Mouse (Mus musculus) stomach, postnatal 0 days (tissue): ENCODE data around the gene Rsu1. TPM values are rescaled to one million over a fixed set of nuclear protein-coding genes. Genes with fewer than 3 reads are reported as not detected.
A peak's percentile ranks its signal among the peaks of the same experiment; 100 is the strongest.

Experiments
- ATAC-seq: fragments of 200-750 bp; cut with Nextera tagmentation; 2 replicates; pipeline ENCODE4 v1.8.0; 2017; ENCODE audit not compliant: low FRiP score, low TSS enrichment
- DNase-seq: peaks from one replicate; pipeline ENCODE4 v3.0.0-alpha.2; 2016; ENCODE audit warnings: low spot score
- H3K27ac ChIP-seq: fragments of 300-500 bp; sonication (generic); replicated peaks from 2 replicates; pipeline ENCODE4 v1.5.1; 2014; ENCODE audit warnings: mild to moderate bottlenecking, control low read depth
- H3K27me3 ChIP-seq: fragments of 300-500 bp; sonication (generic); 2 replicates; pipeline ENCODE4 v1.6.1; 2014; ENCODE audit warnings: low read length; ENCODE audit not compliant: control insufficient read depth, insufficient read depth
- H3K36me3 ChIP-seq: fragments of 300-500 bp; sonication (generic); 2 replicates; pipeline ENCODE4 v1.6.1; 2014; ENCODE audit warnings: low read length, mixed read lengths; ENCODE audit not compliant: control insufficient read depth, insufficient read depth
- H3K4me1 ChIP-seq: fragments of 300-500 bp; sonication (generic); replicated peaks from 2 replicates; pipeline ENCODE4 v1.6.1; 2014; ENCODE audit warnings: antibody characterized with exemption; ENCODE audit not compliant: control insufficient read depth, insufficient read depth
- H3K4me2 ChIP-seq: fragments of 300-500 bp; sonication (generic); replicated peaks from 2 replicates; pipeline ENCODE4 v1.6.1; 2014; ENCODE audit warnings: low read depth, mild to moderate bottlenecking, control low read depth, moderate library complexity
- H3K4me3 ChIP-seq: fragments of 300-500 bp; sonication (generic); 2 replicates; pipeline ENCODE4 v1.5.1; 2014; ENCODE audit warnings: low read depth, low read length, control low read depth
- H3K9ac ChIP-seq: fragments of 300-500 bp; sonication (generic); 2 replicates; pipeline ENCODE4 v1.6.1; 2014; ENCODE audit warnings: mild to moderate bottlenecking, low read length, control low read depth, mixed read lengths
- H3K9me3 ChIP-seq: fragments of 300-500 bp; sonication (generic); 2 replicates; pipeline ENCODE4 v1.6.1; 2016; ENCODE audit warnings: low read length; ENCODE audit not compliant: control insufficient read depth
- CTCF ChIP-seq: IDR thresholded peaks from 2 replicates; pipeline ENCODE4 v1.5.1; 2016; ENCODE audit warnings: antibody characterized with exemption, low read depth, mild to moderate bottlenecking, moderate library complexity
- EP300 ChIP-seq: optimal IDR thresholded peaks from 2 replicates; pipeline ENCODE3; 2016; ENCODE audit warnings: antibody characterized with exemption
- WGBS: fragments of 180-500 bp; shearing (Covaris S2); extraction: QIAGEN DNeasy Blood & Tissue Kit; methylation state at CpG from one replicate; pipeline ENCODE4 v1.1.7; 2014; 5-methylcytosine and 5-hydroxymethylcytosine counted together
- polyA plus RNA-seq: library from polyadenylated mRNA; unstranded; fragments of >200 nt; fragmentation: Nextera tagmentation; extraction: Ambion mirVana; gene quantifications from 2 replicates; pipeline ENCODE4 v1.2.1, GENCODE M21; 2015

The Rsu1 gene
- polyA plus RNA-seq, 1 experiment from 2014 or later, result 125 TPM

DNA sequence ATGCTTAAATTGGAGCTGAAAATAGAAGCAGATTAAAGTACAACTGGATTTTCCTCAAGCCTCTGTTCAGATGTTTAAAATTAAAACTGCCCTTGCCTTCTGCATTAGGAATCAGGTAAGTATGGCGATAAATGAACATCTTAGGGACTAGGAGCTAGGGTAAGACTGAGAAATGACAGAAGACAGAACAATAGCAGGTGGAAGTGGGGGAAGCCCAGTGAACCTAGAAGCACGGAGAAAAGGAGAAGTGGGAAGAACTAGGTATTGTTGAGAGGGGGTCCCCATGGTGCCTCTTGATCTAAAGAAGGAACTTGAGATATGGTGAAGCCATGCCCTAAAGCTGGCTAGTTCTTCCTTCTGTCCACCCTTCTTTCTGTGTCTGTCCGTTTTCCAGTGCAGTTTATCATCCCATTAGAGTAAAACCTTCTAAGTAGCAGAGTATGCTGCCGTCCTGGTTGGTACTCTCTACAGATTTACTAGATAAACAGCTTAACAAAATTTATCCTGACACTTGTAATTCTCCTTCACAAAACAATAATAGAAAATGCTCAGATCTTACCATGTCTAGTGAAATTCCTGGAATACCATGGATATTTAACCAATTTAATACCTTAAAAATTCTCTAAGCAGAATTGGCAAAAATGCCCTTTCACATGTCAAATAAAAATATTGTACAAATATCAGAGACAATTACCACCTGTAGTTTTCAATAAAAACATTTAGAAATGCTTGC is 101.9 kb downstream of the Rsu1 start:
- Histone ChIP-seq H3K4me3 (no peak overlapping the region), H3K36me3 (no peaks in the 10 kb centered on the region), H3K4me1 (no peaks in the 10 kb centered on the region), H3K9me3 (no peaks in the 10 kb centered on the region), H3K27ac (no peak overlapping the region), H3K4me2 (no peak overlapping the region), H3K9ac (no peak overlapping the region), H3K27me3 (no peaks in the 10 kb centered on the region)
- no peak for ATAC-seq
- 76% methylated on average over 4 of the region's 4 CpGs for WGBS
- no peak for TF ChIP-seq EP300
- no peak for TF ChIP-seq CTCF
- DNase-seq, result no peak

DNA sequence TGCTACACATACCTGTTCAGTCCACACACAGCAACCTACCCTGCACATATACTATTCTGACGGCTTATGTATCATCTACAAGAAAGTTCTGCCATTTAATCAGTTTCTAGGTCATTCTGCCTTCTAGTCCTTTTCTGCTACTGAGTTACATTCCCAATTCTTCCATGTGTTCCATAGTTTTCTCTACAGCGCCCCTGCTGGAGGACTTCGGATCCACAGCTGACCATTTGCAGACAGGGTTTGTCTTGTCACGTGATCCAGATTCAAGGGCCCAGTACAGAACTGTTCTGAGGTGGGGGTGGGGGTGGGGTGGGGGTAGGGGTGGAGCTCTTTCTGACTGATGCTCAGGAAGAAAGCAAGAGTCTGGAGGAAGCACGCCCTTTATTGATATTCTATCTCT is 102.5 kb downstream of the Rsu1 start:
- whole genome bisulfite sequencing, result 49% methylated on average over 5 of the region's 5 CpGs
- no peaks in the 10 kb centered on the region for H3K4me1 ChIP-seq
- H3K4me3 ChIP-seq, result no peak overlapping the region
- no peaks in the 10 kb centered on the region for H3K9me3 ChIP-seq
- DNase-seq, result peak; percentile 49
- no peak overlapping the region for H3K27ac ChIP-seq
- no peak overlapping the region for H3K9ac ChIP-seq
- ATAC-seq, result no peak
- TF ChIP-seq EP300 (no peak), CTCF (peak; percentile 63)
- no peak overlapping the region for H3K4me2 ChIP-seq
- H3K36me3 ChIP-seq, result no peaks in the 10 kb centered on the region
- H3K27me3 ChIP-seq, result no peaks in the 10 kb centered on the region

DNA sequence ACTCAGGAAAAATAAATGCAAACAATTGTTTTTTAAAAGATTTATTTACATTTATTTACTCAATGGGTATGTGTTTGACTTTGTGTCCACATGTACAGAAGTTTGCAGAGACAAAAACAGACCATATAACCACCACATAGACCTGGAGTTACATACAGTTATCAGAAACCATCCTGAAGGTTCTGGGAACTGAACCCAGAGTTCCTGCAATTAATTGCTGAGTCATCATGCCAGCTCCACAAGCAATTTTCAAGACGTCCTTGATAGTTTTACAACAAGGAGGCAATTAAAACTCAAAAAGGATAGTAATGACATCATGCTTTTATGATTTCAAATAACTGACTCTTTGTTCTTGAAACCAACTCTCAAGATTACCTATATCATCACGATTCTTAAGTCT is 109.5 kb downstream of the Rsu1 start:
- 78% methylated on average over 2 of the region's 2 CpGs for WGBS
- ATAC-seq, result no peak
- TF ChIP-seq CTCF, result no peak
- no peak for TF ChIP-seq EP300

DNA sequence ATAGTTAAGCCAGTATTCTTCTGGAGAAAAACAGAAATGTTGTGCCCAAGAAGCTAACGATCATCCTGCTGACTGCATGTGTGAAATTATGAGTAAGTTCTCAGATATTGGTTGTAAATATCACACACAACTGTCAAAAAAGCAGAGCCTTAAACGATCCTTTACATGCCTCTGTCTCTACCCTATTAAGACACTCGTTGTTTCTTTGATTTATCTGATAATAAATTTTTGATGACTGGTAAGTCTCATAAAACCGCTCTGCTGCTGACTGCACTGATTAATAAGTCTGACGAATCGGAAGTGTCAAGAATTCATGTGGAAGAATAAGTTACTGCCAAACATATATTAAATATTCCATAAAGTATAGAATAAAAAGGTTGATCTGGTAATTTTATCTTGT is 126.0 kb downstream of the Rsu1 start:
- Histone ChIP-seq H3K4me3 (no peak overlapping the region), H3K27me3 (no peaks in the 10 kb centered on the region), H3K27ac (no peak overlapping the region), H3K36me3 (no peaks in the 10 kb centered on the region; the same call in 1 of the 2 replicates), H3K9ac (no peak overlapping the region), H3K4me1 (no peaks in the 10 kb centered on the region), H3K9me3 (no peaks in the 10 kb centered on the region), H3K4me2 (no peak overlapping the region)
- no peak for ATAC-seq
- 81% methylated on average over 6 of the region's 6 CpGs for WGBS
- no peak for TF ChIP-seq CTCF
- TF ChIP-seq EP300, result no peak
- no peak for DNase-seq

More for the DNA sequence above, 109.5 kb downstream of the Rsu1 start:
- no peak for DNase-seq
- no peaks in the 10 kb centered on the region for H3K27me3 ChIP-seq
- H3K27ac ChIP-seq, result no peak overlapping the region
- no peaks in the 10 kb centered on the region for H3K9me3 ChIP-seq
- H3K4me2 ChIP-seq, result no peak overlapping the region
- H3K36me3 ChIP-seq, result no peaks in the 10 kb centered on the region; the same call in 1 of the 2 replicates
- H3K4me1 ChIP-seq, result no peaks in the 10 kb centered on the region
- no peak overlapping the region for H3K9ac ChIP-seq
- H3K4me3 ChIP-seq, result no peak overlapping the region

DNA sequence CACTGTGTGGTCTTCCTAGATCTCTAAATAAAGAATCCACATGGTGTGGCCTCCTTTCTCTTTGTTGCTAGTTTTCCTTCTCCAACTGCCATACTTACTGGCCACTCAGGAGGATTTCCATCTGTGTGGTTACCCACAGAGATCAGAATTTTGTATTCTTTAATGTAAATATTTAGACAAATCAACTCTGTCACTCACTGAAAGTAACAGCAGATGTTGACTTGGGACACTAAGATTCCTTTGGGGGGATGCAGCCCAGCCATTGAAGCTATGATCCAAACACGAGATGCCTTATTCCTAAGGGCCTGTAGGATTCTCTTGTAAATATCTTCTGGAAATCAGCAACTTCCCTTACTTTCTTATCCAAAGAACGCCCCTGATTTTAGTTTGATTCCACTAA is 136.3 kb downstream of the Rsu1 start:
- DNase-seq, result no peak
- no peaks in the 10 kb centered on the region for H3K36me3 ChIP-seq
- H3K4me3 ChIP-seq, result no peak overlapping the region
- H3K27ac ChIP-seq, result no peak overlapping the region
- no peaks in the 10 kb centered on the region for H3K27me3 ChIP-seq
- H3K9ac ChIP-seq, result no peak overlapping the region
- H3K4me2 ChIP-seq, result no peak overlapping the region
- H3K4me1 ChIP-seq, result no peaks in the 10 kb centered on the region
- TF ChIP-seq CTCF (no peak), EP300 (no peak)
- 60% methylated on average over 2 of the region's 2 CpGs for WGBS
- no peaks in the 10 kb centered on the region for H3K9me3 ChIP-seq
- ATAC-seq, result no peak

DNA sequence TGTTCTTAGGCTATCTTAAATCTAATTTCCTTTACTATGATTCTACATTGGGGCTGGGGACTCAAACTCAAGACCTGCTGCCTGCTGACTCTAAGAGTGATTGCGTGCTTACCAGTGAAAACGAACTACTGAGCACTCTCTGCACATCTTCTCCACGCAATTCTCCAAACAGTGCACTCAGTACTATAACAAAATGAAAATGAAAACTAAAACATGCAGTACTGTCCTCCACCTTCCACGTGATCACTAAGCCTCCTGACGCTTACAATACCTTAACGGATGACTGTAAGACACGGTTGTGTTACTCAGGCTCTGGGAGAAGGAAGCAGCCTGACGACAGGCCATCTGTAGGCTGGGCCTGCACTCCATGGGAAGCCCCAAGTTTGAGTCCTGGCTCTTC is 138.4 kb downstream of the Rsu1 start:
- ATAC-seq (no peak), DNase-seq (no peak)
- H3K4me3 ChIP-seq, result no peak overlapping the region
- no peaks in the 10 kb centered on the region for H3K27me3 ChIP-seq
- H3K4me1 ChIP-seq, result no peaks in the 10 kb centered on the region
- H3K27ac ChIP-seq, result no peak overlapping the region
- H3K4me2 ChIP-seq, result no peak overlapping the region
- 81% methylated on average over 8 of the region's 8 CpGs for WGBS
- no peaks in the 10 kb centered on the region for H3K9me3 ChIP-seq
- H3K9ac ChIP-seq, result no peak overlapping the region
- no peaks in the 10 kb centered on the region for H3K36me3 ChIP-seq
- TF ChIP-seq EP300 (no peak), CTCF (no peak)
